Mouse (Mus musculus): ENCODE results near the gene Ppara.

The Ppara gene

DNA sequence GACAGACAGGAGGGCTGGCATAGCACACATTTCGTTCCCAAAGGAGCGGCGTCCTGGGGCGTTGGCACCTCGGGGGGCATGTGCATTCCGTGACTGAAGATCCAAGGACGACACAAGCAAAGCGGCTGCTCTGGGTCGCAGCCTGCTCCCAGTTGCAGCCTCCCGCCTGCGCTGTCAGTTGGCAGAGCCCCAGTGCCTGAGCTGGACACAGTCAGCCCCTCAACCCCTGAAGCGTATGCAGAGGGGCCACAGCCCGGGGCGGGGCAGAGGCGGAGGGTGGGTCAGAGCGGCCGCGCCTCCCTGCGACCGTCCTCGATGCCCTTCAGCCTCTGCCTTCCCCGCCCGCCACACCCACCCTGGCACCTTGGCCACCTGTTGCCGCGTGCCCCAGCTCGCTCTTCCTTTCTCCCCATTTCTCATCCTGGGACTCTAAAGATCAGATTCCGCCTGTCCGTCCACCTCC lies at the start of gene Ppara:
Gene Ppara (plus strand): TSS at position 413 of the 463 bp plus-strand sequence.
- no peak for DNase-seq (ENCODE audit: low spot score in 2 of 2)

DNA sequence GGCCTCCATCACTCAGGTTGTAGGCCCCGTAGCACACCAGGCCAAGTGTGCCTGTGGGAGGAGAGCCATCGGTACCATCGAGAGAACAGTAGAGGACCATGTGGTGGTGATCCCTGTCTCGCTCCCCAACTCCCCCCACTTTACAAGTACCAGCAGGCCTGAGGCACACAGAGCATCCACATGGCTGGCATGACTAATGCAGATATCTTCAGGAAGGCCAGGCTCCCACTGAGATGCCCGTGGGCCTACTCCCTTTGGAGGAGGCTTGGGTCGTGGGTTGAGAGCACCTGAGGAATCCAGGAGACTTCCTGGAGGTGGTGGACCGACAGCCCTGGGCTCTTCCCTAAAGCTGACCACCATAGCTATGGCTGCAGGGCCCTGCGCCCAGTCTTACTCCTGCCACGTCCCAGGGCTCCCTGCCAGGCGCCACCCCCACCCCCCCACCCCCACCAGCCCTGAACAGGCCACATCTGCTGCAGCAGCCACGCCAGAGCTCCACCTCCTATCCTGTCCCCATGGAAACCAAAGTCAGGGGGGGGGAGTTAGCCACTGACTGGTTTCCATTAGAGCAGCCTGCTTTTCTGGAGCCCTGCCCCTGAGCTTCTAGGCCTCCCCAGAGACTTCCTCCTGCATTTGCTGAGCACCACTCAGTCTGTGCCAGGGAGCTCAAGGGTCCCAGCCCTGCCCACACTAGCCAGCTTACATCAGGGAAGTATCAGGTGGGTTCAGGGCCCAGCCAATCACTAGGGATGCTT lies 48.0 kb upstream of the Ppara start:
- no peak for DNase-seq (ENCODE audit: low spot score in 2 of 2)

DNA sequence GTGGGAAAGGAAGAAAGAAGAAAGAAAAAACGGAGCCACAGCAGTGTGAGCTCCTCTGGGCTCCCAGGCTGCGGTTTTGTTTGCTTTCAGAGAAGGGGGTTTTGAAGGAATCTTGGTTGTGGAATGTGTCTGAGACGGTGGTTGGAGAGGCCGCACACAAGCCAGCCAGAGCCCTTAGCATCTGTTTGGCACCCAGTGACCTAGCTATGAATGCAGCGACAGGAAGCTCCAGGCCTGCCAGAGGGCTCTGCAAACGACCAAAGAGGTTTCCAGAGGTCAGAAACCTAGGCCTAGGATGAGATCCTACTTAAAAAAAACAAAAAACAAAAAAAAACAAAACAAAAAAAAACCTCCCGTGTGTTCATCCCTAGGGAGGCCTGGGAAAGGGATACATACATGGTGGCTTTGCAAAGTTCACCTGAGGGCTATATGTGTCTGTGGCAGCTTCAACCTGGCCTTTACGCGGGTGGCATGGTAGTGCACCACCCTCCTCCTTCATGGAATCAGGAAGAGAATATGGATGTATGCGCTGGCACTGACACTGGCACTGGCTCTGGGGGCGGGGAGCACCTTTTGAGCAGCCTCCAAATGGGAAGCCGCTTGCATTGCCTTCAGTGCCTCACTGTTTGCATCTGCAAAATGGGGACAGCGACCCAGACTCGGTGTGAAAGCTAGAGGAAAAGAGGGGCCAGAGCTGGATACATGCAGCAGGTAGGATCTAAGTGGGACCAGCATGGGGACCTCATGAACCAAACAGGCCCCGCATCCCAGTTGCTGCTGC lies 47.0 kb upstream of the Ppara start:
- no peak for DNase-seq (ENCODE audit: low spot score in 2 of 2)

DNA sequence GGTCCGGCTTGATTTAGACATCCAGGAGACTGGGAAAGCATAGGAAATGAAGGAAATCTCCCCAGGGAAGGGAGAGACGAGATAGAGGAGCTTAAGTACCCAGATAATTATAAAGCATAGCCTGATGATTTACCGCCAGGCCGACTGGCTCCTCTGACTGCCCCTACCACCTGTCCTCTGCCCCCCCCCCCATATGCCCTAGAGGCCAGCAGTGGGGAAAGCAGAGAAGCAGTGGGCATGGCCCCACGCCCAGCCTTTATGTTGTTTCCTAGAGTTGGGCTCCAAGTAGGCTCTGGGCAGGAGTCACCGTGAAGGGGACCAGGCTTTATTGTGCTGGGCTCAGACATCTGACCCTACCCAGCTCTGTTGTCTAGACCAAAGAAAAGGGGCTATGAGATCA lies 46.0 kb upstream of the Ppara start:
- DNase-seq (ENCODE audit: low spot score in 2 of 2): no peak

DNA sequence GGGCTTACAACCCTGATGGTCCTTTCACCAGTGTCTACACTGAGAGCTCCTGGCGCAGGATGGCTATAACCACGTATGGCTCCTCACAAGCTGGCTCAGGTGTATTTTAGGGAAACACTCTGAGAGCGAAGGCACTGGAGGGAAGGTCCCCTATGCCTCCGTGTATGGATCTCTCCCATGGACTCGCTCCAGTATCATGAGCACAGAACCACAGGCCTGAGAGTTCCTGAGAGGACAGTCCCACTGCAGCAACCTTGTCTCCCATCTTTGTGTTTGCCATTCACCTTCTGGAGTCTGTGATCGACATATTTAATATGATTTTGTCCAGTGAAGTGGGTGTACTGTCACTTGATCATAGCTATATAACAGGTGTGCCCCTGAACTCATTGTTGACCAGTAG lies 45.3 kb upstream of the Ppara start:
- DNase-seq (ENCODE audit: low spot score in 2 of 2): no peak

DNA sequence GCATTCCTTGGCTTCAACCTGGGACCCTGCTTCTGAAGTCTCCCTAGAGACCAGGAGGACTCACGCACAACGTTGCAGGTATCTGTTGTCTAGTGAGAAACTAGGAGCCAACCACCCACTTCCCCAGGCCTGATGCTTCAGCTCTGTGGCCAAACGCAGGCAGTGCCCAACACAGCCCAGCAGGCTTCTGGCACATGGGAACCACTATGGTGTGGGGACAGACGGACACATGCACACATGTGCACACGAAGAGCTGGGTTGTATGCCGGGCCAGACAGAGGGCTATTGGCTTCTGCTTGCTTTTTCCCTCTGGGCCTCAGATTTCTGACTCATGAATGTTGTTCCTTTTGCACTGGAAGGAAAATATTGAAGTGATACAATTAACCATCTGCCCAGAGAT lies 44.7 kb upstream of the Ppara start:
- no peak for DNase-seq (ENCODE audit: low spot score in 2 of 2)

DNA sequence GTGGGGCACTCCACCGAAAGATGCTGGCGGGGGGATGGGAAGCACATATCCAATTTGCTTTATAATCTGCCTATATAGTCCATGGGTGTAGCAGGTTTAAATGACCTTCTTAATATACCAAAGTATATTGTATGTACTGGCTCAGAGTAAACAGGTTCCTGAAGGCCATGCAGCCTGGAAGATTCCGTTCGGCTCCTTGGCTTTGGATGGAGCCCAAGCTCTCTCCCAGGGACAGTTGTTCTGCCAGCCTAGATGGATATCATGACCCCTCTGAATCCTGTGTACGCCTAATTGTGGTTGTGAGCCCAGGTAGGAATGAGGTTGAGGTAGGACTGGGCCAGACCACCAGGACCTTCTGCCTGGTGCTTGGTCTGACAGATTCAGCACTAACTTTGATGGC lies 43.9 kb upstream of the Ppara start:
- no peak for DNase-seq (ENCODE audit: low spot score in 2 of 2)

DNA sequence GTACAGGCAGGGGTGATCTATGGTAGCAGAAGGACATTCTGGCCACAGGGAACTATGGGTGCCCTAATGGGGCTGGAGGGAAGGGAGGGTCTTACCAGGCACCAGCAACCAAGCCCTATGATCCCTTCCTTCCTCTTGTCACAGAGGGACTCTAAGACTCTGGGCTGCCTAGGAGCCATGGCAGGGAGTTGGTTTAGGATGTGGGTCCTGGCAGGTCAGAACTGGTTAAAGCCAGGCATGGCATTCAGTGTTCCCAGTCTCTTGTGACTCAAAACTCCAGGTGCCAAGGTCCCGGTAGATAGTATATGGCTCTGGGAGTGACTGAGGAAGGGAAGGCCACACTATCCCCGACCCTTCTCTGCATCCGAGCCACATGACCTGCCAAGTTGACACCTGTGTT lies 41.7 kb upstream of the Ppara start:
- no peak for DNase-seq (ENCODE audit: low spot score in 2 of 2)

DNA sequence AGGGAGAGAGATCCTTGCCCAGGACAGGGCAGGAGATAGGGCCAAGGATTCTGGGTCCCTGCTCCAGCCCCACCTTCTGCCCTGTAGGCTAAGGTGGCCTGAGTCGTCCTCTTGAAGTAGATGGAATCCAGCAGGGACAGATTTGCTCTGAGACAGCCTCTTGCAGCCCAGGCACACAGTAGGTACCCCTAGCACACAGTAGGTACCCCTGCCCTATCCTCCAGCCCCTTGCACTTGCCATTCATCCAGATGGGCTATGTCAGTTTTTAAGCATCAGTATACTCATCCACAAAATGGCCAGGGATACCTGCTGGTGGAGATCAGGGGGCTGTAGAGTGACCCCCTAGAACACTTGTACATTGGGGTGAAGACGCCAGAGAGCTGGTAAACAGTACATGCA lies 41.0 kb upstream of the Ppara start:
- DNase-seq (ENCODE audit: low spot score in 2 of 2): no peak

DNA sequence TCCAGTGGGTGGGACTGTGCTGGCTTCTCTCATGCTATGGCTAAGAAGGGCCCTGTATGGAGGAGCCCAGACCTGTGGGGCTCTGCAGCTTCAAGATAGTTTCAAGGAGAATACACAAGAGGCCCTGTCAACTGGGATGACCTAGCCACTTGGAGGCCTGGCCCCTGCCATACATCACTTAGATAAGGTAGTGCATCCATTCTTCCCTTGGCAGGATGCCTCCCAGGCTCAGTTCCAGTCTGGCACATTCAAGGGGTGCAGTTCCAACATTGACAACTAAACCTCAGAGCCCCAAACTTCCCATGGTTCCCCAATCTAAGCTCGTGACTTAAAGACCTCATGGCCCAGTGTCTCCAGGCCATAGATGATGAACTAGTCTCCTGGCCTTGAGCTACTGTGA lies 40.4 kb upstream of the Ppara start:
- no peak for DNase-seq (ENCODE audit: low spot score in 2 of 2)

DNA sequence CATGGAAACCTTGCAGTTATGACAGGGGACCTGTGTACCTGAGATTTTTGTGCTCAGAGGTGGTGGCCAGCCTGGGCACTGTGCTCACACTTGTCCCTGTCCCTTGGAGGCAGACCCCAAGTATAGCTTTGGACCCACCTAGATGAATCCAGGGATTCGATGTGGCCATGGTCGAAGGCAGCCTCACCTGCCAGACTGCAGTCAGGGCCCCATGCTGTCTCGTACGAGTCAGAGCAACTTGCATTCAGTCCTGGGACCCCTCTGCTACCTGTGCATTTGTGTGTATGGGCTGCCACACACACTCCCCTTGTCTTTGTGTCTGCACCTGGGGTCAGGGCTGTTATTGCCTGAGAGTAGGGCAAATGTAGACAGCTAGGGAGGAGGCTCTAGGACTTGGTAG lies 39.5 kb upstream of the Ppara start:
- no peak for DNase-seq (ENCODE audit: low spot score in 2 of 2)

DNA sequence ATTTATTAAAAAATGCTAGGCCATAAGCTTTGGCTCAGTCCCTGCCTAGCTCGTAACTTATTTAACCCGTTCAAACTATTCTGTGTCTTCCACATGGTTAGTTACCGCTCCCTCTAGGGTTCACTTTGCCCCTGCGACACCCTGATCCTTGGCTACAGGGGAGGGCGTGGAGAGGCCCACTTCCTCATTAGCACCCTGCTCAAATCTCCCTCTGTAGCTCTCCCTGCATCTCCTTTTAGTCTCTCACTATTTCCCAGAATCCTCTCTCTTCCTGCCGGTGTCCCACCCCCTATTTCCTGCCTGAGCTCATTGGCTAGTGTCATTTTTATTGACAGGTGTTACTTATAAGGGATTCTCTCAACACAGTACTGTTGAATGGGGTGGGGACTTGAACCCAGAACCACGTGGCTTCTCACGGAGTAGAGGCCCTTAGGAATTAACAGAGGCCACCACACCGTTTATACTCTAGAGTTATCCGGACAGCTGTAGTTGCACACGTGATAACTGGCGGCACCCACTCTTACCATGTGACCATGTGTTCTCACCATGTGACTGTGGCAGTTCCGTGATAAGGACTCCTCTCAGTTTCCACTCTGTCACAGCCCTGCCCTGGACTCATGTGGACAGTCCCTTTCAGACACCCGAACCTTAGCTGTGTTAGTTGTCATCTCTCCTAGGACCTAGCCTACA lies 36.3 kb upstream of the Ppara start:
- DNase-seq (ENCODE audit: low spot score in 2 of 2): no peak

DNA sequence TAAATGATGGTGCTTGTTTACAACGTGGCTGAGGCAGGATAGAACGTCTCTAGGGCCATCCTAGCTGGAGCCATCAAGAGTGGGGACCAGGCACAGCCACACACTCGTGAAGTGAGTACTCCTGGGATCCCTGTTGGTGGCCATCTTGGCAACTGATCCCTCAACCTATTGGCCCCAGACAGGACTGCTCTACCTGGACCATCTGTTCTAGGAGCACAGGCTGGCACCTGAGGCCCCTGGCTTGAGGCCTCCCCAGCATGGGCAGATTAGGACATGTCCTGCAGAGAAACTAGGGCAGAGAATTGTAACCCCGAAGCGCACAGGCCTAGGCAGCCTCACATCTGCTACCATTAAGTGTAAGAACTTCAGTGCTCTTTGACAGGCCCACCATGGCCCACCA lies 35.3 kb upstream of the Ppara start:
- DNase-seq (ENCODE audit: low spot score in 2 of 2): no peak

DNA sequence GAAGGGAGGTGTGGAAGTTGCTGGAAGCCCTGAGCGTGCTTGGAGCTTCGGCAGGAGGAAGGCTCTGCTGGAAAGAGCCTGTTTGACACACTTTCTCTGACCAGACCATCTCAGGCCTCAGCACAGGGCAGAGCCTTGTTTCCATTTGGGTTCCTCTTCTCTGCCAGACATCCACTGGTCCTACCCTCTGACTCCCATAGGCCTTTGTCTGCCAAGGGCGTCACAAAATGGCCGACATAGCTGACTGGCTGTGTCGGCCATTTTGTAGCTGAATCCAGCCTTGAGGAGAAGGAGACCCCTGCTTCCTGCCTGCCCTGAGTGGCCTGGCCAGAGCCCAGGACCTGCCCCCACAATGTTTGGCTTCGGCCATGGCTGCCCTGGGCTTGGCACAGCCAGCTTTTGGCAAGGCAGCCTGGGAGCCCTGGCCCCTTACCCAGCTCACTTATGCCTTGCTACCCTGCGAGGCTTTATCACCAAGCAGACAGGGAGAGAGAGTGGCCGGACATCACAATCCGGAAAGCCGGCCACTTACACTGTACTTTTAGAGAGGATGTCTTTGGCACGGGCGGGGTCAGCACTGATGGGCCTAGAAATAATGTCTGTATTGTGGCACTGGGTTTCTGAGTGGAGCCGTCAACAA lies 34.8 kb upstream of the Ppara start:
- no peak for DNase-seq (ENCODE audit: low spot score in 2 of 2)

DNA sequence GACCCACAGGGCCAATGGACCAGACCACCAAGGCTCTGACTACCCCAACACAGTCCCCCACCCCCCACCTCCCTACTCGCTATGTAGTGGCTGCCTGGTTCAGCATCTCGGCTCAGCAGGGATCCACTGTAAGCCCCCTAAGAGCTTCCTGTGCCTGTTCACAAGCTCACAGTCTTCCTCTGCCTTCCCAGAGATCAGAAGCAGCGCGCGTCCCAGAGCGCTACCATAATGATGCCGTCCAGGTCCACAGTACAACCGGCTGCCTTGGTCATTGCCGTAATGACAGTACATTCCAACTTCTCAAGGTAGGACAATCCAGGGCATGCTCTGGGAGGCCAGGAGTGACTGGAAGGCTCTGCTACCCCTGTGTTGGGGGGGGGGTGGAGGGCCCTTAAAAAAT lies 34.1 kb upstream of the Ppara start:
- no peak for DNase-seq (ENCODE audit: low spot score in 2 of 2)

DNA sequence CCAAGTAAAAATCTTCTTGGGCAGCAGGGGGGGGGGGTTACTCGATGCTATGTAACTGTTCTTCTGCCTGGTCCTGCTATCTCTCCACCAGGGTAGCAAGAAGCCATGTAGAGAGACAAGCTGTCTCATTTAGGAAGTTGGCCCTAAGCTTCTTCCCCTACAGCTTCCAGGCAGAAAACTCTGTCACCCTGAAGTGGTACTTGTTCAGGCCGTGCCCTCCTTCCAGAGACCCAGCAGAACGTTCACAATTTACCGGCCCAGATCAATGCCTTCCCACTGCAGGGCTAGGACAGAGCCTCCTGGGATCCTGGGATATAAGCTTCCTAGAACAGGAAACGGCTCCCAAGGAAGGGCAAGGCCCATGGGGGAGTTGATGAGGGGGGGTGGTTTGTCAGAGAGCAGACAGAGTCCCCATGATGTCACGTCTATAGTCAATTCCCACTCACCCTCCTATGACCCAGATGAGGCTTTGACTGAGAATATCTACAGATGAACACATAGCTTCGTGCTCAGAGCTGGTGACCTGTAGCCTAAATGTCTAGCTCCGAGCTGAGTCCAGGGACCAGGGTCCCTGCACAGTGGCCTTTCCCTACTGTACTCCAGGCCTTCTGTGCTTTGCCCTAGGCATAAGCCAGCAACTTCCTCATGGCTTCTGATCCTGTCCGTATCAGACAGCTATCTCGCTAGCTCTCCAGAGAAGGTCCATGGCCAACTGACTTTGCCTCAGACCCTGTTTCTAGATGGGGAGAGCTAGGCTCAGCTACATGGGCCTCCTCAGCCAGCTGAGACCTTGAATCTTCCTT lies 33.5 kb upstream of the Ppara start:
- no peak for DNase-seq (ENCODE audit: low spot score in 2 of 2)

DNA sequence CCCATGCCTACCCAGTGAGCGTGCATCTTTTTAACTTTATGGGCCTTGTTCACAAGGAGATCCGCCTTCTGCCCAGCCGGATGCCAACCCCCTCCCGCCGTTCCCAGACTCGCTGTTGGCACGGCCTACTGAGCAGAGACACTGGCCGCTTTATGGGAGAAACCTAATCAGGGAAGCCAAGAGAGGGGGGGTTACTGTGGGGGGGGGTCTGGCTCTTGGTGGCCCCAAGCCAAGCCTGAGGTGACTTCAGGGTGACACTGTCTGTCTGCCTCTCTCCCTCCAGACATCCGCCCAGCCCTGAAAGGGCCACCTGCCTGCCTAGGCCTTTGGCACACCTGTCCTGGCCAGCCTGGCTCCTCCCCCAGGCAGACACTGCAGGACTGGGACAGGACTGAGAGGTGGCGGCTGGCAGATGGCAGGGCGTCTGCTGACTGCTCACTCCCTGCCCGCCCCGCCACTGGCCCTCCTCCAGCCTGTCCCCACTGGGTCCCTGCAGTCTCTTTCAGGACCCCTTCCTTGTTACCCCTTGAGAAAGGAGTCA lies 32.3 kb upstream of the Ppara start:
- DNase-seq (ENCODE audit: low spot score in 2 of 2): no peak

DNA sequence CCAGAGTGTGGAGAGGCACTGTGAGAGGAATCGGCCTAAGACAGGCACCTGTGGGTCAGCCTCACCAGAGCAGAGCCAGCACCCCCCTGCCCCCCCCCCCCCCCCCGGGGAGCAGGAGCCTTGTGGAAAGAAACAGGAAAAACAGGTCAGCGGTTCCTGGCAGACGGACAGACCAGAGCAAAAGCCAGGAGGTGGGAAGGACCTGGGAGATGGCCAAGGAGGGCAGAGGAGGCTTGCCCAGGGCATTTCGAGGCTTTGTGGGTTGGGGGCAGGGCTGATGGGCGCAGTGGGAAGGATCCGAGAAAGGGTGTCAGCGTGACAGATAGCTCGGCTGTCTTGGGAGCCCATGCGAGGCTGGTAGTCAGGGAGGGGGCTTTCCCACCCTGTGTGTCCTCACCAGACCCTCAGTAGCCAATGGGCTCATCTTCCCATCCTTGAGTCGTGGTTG lies 31.6 kb upstream of the Ppara start:
- DNase-seq (ENCODE audit: low spot score in 2 of 2): no peak

DNA sequence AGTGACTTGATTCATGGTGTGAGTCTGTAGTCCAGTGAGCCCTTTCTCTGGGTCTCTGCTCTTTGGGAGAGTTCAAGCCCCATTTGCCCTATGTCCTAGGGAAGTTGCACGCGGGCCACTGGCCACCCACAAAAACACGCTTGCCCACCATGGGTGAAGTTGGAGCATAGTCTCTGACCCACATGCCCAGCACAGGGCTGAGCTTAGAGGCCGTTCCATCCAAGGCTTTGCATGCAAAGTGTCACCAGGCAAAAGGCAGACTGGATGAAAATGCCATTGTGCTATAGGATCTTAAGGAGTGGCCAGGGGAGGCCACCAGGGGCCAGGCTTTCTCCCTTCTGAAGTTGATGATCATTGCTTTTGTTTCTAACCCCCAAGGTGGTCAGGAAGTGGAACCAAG lies 30.9 kb upstream of the Ppara start:
- no peak for DNase-seq (ENCODE audit: low spot score in 2 of 2)

DNA sequence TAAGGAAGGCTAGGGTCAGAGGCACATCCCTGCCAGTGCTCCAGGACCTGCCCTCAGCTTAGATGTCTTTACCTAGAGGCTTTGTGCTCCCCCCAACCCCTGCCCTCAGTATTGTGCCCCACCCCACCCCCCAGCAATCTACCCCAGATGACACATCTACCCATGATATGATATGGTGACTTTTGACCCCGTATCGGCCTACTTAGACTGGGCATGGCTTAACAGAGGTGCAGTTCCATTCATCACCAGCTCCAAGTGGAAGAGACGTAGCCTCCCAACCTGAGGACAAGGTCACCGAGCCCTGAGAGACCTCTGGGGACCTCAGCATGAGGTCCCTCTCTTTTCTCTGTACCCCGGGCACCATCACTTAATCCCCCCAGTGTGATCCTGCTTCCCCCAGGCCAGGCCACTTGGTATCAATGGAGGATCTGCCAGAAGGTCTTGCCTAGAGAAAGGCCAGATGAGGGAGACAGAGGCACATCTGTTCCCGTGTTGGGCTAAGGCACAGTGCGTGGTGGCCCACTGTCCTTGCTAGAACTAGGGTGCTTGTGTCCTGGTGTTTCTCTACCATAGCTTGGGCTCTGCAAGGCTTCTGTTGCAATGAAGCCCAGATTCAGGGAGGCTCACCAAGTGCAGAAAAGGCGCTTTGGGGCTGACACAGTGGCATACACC lies 30.3 kb upstream of the Ppara start:
- DNase-seq (ENCODE audit: low spot score in 2 of 2): no peak
